Mouse (Mus musculus) liver, embryonic 15.5 days (tissue): ENCODE measurements at regions not wholly inside any gene's neighbourhood (a gene's known extent, or its start where the extent isn't known, plus 50 kb on each side); places are given as distances from the start of the nearest gene placed in this dataset.

Source experiments
- ATAC-seq: fragments of 200-750 bp; cut with Nextera tagmentation; 2 replicates; pipeline ENCODE4 v1.8.0; 2017; ENCODE audit warnings: moderate number of reproducible peaks, mild to moderate bottlenecking, moderate library complexity; ENCODE audit not compliant: insufficient read depth
- H3K27ac ChIP-seq: fragments of 300-500 bp; sonication (generic); replicated peaks from 2 replicates; pipeline ENCODE4 v1.5.1; 2015; ENCODE audit warnings: mild to moderate bottlenecking, inconsistent platforms
- H3K27me3 ChIP-seq: fragments of 300-500 bp; sonication (generic); 2 replicates; pipeline ENCODE4 v1.6.1; 2015; ENCODE audit warnings: mild to moderate bottlenecking, inconsistent platforms
- H3K36me3 ChIP-seq: fragments of 300-500 bp; sonication (generic); replicated peaks from 2 replicates; pipeline ENCODE4 v1.6.1; 2015; ENCODE audit warnings: moderate library complexity, mild to moderate bottlenecking, inconsistent platforms
- H3K4me1 ChIP-seq: fragments of 300-500 bp; sonication (generic); replicated peaks from 2 replicates; pipeline ENCODE4 v1.6.1; 2015; ENCODE audit warnings: inconsistent platforms
- H3K4me2 ChIP-seq: fragments of 300-500 bp; sonication (generic); 2 replicates; pipeline ENCODE4 v1.6.1; 2015; ENCODE audit warnings: moderate library complexity, mild to moderate bottlenecking, inconsistent platforms
- H3K4me3 ChIP-seq: fragments of 300-500 bp; sonication (generic); replicated peaks from 2 replicates; pipeline ENCODE4 v1.5.1; 2015; ENCODE audit warnings: mild to moderate bottlenecking, inconsistent platforms
- H3K9ac ChIP-seq: fragments of 300-500 bp; sonication (generic); 2 replicates; pipeline ENCODE4 v1.6.1; 2015; ENCODE audit warnings: moderate library complexity, mild to moderate bottlenecking, inconsistent platforms
- H3K9me3 ChIP-seq: fragments of 300-500 bp; sonication (generic); replicated peaks from 2 replicates; pipeline ENCODE4 v1.6.1; 2016; ENCODE audit warnings: inconsistent platforms
- WGBS: fragments of 180-500 bp; shearing (Covaris S2); methylation state at CpG from one replicate; pipeline ENCODE4 v1.1.7; 2015; ENCODE audit warnings: mixed read lengths; ENCODE audit not compliant: insufficient replicate concordance; 5-methylcytosine and 5-hydroxymethylcytosine counted together

DNA sequence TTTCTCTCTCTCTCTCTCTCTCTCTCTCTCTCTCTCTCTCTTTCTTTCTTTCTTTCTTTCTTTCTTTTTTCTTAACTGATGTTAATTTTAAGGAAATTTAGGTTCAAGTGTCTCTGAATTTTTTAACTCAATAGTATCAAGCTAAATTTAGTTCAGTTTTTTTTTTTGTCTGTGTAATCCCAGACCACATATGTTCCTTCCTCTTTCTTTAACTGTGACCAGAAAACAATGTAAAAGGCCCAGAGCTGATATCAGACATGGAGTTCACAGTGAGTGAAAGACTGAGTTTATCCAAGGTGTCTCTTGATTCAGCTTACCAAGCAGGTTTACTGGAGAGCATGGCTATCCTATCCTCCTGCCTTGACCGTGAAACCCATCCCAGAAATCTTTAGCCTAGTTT, 258.9 kb upstream of the Veph1 start:
- Histone ChIP-seq H3K4me2 (no peak overlapping the region), H3K4me1 (no peaks in the 10 kb centered on the region), H3K9ac (no peak overlapping the region), H3K4me3 (no peak overlapping the region), H3K36me3 (no peaks in the 10 kb centered on the region), H3K27ac (no peak overlapping the region), H3K9me3 (no peaks in the 10 kb centered on the region), H3K27me3 (no peaks in the 10 kb centered on the region)
- WGBS = 34% methylated on average over 1 of the region's 1 CpGs
- ATAC-seq = no peak

DNA sequence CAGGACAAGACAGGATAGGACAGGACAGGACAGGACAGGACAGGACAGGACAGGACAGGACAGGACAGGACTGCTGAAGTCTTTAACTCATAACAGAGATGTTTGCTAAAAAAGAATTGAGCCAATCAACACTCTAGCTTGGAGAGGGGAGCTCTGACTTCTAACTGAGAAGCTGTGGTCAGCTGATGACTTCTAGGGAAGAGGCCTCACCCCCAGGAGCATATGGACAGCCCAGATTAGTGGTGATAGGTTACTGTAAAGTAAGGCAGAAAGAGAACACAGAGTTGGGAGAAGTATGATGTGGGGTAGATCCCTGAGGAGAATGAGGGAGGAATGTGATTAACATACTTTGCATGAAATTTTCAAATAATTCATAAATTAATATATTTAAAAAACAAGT, 254.3 kb upstream of the Veph1 start:
- Histone ChIP-seq H3K4me2 (no peak overlapping the region), H3K27ac (no peak overlapping the region), H3K36me3 (no peaks in the 10 kb centered on the region), H3K27me3 (no peaks in the 10 kb centered on the region), H3K9ac (no peak overlapping the region), H3K9me3 (no peaks in the 10 kb centered on the region), H3K4me1 (peaks cover 9% of the 10 kb centered on the region), H3K4me3 (no peak overlapping the region)
- ATAC-seq = 0 out of 2 replicates have a peak, but pooled peaks have one; percentile 28

DNA sequence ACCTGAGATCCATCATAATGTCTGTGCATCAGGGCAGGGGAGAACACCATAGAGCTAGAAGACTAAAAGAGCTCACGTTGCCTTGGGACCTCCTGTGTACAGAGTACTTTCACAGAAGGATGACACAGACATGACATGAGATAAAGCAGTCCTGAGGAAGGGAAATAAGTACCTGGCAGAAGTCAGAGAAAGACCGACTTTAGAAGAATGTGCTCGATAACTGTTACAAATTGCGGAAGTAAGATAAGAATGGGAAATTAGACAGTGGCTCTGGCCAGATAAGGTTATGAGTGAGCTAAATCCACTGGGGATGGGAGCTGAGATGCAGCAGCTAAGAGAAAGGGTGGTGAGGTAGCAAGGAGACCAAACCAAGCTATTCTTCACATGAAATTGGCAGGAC, 249.9 kb upstream of the Veph1 start:
- H3K9ac ChIP-seq = no peak overlapping the region
- peak; percentile 67 for ATAC-seq
- 15% methylated on average over 4 of the region's 4 CpGs for WGBS
- H3K4me1 ChIP-seq = peaks cover 9% of the 10 kb centered on the region
- no peaks in the 10 kb centered on the region for H3K27me3 ChIP-seq
- H3K4me2 ChIP-seq = no peak overlapping the region
- no peaks in the 10 kb centered on the region for H3K9me3 ChIP-seq
- no peaks in the 10 kb centered on the region for H3K36me3 ChIP-seq
- H3K27ac ChIP-seq = no peak overlapping the region
- H3K4me3 ChIP-seq = no peak overlapping the region

DNA sequence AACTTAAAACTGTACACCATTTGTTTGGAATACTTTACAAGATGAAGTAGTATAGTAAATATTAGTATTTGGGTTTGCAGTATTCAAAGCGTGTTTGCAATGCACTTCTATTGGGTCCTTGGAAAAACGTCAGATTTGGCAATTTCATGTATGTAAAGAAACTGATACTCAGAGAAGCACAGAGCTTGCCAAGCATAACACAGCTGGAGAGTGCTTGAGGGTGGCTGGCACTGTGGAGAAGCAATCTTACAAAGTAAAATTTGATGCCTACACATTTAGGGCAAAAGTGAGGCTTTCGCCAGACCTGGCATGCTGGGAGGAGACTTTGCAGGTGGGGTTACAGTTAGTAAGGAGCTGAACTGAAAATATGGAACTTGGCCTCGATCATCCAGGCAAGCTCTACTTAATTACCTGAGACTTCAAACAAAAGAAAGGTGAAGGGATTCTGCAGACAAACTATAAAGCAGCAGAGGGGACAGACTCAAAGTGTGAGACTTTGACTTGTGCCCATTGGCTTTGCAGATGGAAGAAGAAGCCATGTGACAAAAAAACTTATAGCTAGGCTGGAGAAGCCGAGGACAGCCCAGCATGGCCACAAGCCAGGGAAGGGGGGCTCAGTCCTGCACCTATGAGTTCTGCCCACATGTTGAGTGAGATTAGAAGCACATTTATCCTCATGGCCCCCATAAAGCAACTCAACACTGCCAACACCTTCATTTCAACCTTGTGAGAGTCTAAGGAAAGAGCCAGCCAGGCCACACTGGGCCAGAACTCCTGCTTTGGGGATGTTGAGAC, 247.7 kb upstream of the Veph1 start:
- H3K4me2 ChIP-seq = no peak overlapping the region
- no peaks in the 10 kb centered on the region for H3K9me3 ChIP-seq
- H3K27ac ChIP-seq = no peak overlapping the region
- peaks cover 9% of the 10 kb centered on the region for H3K4me1 ChIP-seq
- no peaks in the 10 kb centered on the region for H3K27me3 ChIP-seq
- 61% methylated on average over 5 of the region's 5 CpGs for WGBS
- no peak overlapping the region for H3K4me3 ChIP-seq
- H3K36me3 ChIP-seq = no peaks in the 10 kb centered on the region
- no peak overlapping the region for H3K9ac ChIP-seq
- ATAC-seq = no peak

DNA sequence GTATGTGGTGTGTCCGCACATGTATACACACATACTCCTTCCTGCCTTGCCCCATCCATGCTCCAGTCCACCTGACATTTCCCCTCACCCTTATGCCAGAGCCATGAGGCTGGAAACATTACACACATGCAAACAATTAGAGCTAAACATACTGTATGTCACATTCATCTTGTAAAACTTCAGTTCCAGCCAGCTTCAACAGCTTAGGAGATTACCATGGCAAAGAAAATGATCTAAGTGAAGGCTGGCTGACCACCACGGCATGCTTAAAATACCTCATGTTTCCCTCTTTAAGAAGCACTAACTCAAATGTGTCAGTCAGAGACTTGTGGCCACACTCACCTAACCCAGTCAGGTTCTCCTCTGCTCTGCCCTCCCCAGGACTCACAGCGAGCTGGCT, 246.2 kb upstream of the Veph1 start:
- peaks cover 9% of the 10 kb centered on the region for H3K4me1 ChIP-seq
- ATAC-seq = no peak
- no peak overlapping the region for H3K4me2 ChIP-seq
- H3K27ac ChIP-seq = no peak overlapping the region
- no peak overlapping the region for H3K4me3 ChIP-seq
- no peaks in the 10 kb centered on the region for H3K36me3 ChIP-seq
- no peak overlapping the region for H3K9ac ChIP-seq
- 56% methylated on average over 3 of the region's 3 CpGs for WGBS
- H3K27me3 ChIP-seq = no peaks in the 10 kb centered on the region
- H3K9me3 ChIP-seq = no peaks in the 10 kb centered on the region

DNA sequence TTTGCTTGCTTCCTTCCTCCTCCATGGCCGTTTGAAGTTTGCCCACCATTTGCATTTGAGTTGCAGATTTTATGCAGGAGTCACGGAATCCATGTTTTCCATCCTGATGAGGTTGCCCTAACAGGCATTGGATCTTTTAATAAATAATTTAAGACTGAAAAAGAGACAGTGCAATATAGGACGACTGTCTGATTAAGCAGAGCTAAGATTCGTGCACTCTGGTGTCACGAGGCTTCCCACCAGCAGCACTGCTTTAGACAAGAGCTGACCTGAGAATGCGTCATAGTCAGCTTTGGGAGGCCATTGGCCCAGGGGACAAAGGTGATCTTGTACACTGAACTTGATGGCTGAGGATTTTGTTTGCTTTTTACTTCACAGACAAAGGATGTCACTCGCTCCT, 241.3 kb upstream of the Veph1 start:
- Histone ChIP-seq H3K9ac (no peak overlapping the region), H3K4me2 (no peak overlapping the region), H3K27me3 (no peaks in the 10 kb centered on the region), H3K27ac (no peak overlapping the region), H3K4me3 (no peak overlapping the region), H3K9me3 (no peaks in the 10 kb centered on the region), H3K4me1 (no peaks in the 10 kb centered on the region), H3K36me3 (no peaks in the 10 kb centered on the region)
- no peak for ATAC-seq
- WGBS = 64% methylated on average over 7 of the region's 7 CpGs

DNA sequence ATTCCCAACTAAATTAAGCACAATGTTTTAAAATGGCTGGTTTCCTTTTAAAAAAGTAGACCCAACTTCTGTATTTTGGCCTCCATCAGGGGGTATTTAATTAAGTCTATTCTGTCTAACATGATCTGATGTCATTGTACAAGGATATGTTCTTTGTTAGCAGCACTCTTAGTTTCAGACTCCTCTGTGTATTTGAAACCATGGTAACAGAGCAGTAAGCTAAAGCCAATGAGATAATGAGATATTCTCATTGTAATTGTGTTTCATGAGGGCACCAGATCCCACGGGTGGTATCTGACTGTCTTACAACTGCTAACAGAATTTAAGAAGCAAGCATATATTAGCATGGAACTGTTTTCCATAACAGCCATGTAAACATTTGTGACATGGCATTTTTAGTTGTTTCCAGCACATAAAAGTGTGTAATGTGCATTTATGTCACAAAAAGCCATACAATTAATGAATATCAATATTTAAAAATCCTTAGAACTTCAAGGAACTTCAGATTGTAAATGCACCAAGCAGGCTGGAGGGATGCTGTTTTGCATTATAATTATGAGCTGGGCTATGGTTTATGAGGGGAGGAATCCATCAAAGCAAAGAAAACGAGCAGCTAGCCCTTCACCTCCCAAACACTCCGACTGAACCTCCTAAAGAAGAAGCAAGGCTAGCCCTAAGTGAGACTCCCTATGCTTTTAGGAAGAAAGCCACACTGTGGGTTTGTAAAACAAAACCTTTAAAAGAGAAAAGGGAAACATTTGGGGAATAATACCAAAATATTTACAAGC, 240.7 kb upstream of the Veph1 start:
- Histone ChIP-seq H3K4me3 (no peak overlapping the region), H3K27me3 (no peaks in the 10 kb centered on the region), H3K36me3 (no peaks in the 10 kb centered on the region), H3K9ac (no peak overlapping the region), H3K4me1 (no peaks in the 10 kb centered on the region), H3K4me2 (no peak overlapping the region), H3K27ac (no peak overlapping the region), H3K9me3 (no peaks in the 10 kb centered on the region)
- no peak for ATAC-seq
- 66% methylated on average over 3 of the region's 3 CpGs for WGBS

DNA sequence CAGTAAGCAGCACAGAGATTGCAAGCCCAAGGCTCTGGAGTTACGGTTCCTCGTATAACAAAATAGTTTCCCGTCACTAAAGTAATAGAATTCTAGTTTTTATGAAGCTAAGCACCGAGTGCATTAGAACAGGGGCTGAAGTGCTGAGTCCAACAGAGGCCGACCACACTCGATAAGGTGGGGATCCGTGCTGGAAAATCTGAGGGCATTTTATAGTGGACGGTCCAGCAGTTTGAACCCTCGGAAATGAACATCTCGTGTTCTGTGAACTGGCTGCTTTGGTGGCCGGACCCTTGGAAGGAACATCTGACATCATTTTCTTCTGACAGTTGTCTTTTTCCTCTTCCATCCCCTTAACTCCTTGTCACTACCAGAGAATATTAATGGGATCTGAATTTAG, 240.0 kb upstream of the Veph1 start:
- Histone ChIP-seq H3K27me3 (no peaks in the 10 kb centered on the region), H3K9me3 (no peaks in the 10 kb centered on the region), H3K4me1 (no peaks in the 10 kb centered on the region), H3K4me3 (no peak overlapping the region), H3K9ac (no peak overlapping the region), H3K4me2 (no peak overlapping the region), H3K27ac (no peak overlapping the region), H3K36me3 (no peaks in the 10 kb centered on the region)
- 75% methylated on average over 11 of the region's 11 CpGs for WGBS
- no peak for ATAC-seq

DNA sequence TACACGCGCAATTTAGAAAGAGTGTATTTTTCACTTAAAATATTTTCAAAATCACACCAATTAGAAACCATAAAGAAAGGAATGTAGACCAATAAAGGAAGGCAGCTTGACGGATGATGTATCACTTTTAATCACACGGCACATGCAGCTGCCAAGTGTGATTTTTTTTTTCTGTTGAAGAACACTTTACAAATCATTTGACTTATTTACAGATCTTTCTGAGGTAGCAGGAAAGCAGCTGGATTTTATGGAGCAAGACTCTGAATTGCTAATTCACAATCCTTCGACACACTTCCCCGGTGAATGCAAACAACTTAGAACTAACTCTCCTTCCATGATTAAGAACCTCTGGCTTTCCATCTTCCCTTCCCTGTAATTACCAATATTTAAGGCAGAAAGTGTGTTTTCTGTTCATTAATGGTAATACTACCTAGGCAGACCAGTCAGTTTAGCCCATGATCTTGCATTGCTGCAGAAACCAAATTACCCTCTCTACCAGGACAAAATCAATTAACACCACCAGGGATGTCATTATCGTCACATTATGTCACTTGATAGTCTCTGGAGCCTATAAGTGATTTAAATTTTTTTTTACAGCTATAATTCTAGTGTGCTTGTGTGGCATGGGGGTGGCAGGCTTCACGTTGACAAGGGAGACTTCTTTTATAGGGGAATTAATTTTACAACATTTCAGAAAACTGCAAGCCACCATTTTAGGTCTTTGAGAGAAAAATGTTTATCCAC, 239.3 kb upstream of the Veph1 start:
- Histone ChIP-seq H3K27ac (no peak overlapping the region), H3K4me1 (no peaks in the 10 kb centered on the region), H3K4me3 (no peak overlapping the region), H3K4me2 (no peak overlapping the region), H3K36me3 (no peaks in the 10 kb centered on the region), H3K9ac (no peak overlapping the region), H3K9me3 (no peaks in the 10 kb centered on the region), H3K27me3 (no peaks in the 10 kb centered on the region)
- no peak for ATAC-seq
- 68% methylated on average over 8 of the region's 8 CpGs for WGBS

DNA sequence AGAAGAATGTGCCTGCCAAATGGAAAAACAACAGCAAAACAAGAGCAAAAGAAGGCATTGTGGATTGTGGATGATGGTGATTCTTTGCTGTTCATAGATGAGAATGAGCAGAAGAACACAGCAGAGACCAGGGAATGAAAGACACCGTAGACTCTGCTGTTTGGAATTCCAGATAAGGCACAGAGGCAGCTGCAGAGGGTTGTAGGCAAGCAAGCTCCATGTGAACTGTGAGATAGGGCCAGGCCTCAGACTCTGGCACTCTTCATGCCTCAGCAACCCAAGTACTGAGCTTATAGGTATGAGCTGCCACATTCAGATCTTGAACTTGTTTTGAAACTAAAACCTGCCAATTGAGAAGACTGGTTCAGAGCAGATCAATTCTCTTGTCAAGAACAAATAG, 223.3 kb upstream of the Veph1 start:
- H3K27me3 ChIP-seq = no peaks in the 10 kb centered on the region

DNA sequence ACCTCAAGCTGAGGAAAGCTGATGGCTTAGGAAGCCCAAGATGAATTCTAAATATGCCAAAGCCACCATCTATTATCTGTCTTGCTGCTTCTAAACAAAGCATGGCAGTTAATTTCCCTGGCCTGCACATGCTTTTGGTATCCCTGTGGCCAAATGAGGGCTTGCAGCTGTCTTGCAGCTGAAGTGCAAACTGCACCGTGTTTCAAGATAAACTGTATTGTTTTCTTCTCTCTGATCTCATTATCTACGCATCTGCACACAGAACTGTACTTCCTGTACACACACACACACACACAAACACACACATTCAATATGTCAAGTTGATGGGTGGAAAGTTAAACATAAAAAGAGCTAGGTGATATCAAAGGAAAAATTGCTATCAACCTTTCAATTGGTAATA, 221.7 kb upstream of the Veph1 start:
- ATAC-seq = no peak

More for the DNA sequence above, 223.3 kb upstream of the Veph1 start:
- Histone ChIP-seq H3K36me3 (no peaks in the 10 kb centered on the region), H3K4me3 (no peak overlapping the region), H3K9ac (no peak overlapping the region), H3K4me1 (peaks cover 25% of the 10 kb centered on the region), H3K4me2 (peak overlapping the region; percentile 18; the same call in 1 of the 2 replicates), H3K27ac (peak overlapping the region; percentile 39), H3K9me3 (no peaks in the 10 kb centered on the region)
- peak; percentile 95 for ATAC-seq
- WGBS = 18% methylated on average over 1 of the region's 1 CpGs

More for the DNA sequence above, 221.7 kb upstream of the Veph1 start:
- Histone ChIP-seq H3K9ac (no peak overlapping the region), H3K4me2 (no peak overlapping the region), H3K4me1 (peaks cover 25% of the 10 kb centered on the region), H3K9me3 (no peaks in the 10 kb centered on the region), H3K27me3 (no peaks in the 10 kb centered on the region), H3K4me3 (no peak overlapping the region), H3K36me3 (no peaks in the 10 kb centered on the region), H3K27ac (no peak overlapping the region)
- WGBS = 14% methylated on average over 2 of the region's 2 CpGs
